Mouse (Mus musculus) megakaryocyte-erythroid progenitor cell, adult 5-6 weeks (primary cell): ENCODE results near the gene Rasgrf1. TPM values are rescaled to one million over a fixed set of nuclear protein-coding genes. Genes with fewer than 3 reads are reported as not detected.
A peak's percentile ranks its signal among the peaks of the same experiment; 100 is the strongest.
"Not testable (repeated sequence)": the region's sequence is repeated elsewhere in the genome, so short reads cannot be mapped to it uniquely, and the experiment has no call there.

Experiments used
- ATAC-seq: replicated peaks from 2 replicates; pipeline ENCODE4 v1.8.0; 2016; ENCODE audit warnings: mild to moderate bottlenecking, inconsistent platforms; ENCODE audit not compliant: severe bottlenecking, poor library complexity, low FRiP score, low TSS enrichment
- total RNA-seq, 2 experiments: library from RNA; stranded (forward) in 1 of 2; stranded (reverse) in 1 of 2; fragments of 200-1000, 215-1000 nt in 1 of 2; fragments of >200 nt in 1 of 2; fragmentation: Nextera tagmentation in 1 of 2; gene quantifications; 2 replicates each; pipeline ENCODE4 v1.2.3; 2014 to 2017

Gene Rasgrf1
- total RNA-seq, 2 experiments from 2014 or later = not detected

DNA sequence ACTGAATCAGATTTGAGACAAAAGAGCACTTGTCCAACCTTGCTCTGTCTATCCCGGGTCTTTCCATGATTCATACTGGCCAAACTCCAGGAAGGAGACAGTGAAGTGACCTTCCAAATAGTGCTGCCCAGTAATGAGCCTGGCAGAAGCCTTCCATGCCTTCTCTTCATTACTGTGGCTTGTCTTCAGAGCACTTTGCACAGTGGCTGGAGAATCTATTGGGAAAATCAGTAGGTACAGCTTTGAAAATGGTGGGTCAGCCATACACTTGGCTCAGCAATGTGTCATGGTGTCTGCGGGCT, 150.8 kb downstream of the Rasgrf1 start:
- ATAC-seq = no peak

- ATAC-seq = not testable (repeated sequence)
Measured at GRCm38 (mm10) chr9:90060932-90061331, 151.2 kb downstream of the Rasgrf1 start.

- ATAC-seq = no peak
Measured at GRCm38 (mm10) chr9:90067341-90067740, 157.6 kb downstream of the Rasgrf1 start.

DNA sequence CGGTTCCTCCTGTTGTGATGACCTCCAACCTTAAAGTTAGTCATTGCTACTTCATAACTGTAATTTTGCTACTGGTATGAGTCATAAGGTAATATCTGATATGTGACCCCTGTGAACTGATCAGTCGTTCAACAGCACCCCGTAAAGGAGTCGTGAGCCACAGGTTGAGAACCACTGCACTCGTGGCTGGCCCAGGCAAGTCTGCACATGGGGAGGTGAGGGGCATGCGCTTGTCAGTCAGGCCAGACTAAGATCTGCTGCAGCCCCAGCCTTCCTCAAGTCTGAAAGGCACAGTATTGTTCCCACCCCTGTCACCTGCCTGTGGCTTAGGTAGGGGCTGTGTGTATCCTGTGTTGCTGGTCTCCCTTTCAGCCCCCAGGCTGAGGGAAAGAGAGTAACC, 159.1 kb downstream of the Rasgrf1 start:
- no peak for ATAC-seq

DNA sequence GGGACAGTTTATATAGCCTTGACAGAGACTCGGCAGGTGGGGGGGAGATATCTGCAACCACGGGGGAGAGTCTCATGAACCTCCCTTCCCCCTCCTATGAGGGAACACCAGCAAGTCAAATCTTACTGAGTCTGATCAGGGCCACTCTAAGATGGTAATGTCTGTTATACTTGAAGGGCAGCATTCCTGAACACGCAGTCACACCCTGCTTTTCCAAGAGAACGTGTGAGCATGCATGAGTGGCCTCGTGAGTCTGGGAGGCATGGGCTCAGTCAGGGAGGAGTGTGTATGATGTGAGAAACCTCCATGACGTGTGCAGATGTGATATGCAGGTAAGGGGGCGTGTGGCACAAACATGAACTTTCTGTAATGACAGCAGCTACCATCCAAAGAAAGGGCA, 159.8 kb downstream of the Rasgrf1 start:
- no peak for ATAC-seq

DNA sequence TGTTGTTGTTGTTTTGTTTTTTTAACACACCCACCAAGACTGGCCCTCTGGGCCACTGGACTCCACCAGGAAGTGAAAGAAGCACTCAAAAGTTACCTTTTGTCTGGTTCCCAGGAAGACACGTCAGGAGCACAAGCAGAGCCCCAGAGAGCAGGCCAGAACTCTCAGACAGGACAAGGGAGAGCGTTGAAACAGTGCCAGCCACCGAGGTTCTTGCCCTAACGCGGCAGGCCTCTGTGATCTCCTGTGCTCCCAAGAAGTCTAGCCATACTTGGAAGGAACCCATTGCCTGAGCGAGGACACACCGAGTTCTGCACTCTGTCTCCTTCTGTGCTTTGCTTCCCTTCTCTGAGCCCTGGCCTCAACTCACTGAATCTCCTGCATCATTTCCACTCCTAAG, 160.5 kb downstream of the Rasgrf1 start:
- no peak for ATAC-seq

GRCm38 (mm10) chr9:90075336-90075735, 165.6 kb downstream of the Rasgrf1 start:
- 0 out of 2 replicates have a peak, but pooled peaks have one; percentile 6 for ATAC-seq

- no peak for ATAC-seq
Measured at GRCm38 (mm10) chr9:90076131-90076530, 166.4 kb downstream of the Rasgrf1 start.

Other genes with a start within 250 kb of the Rasgrf1 start
- gene Tmed3, start 204.8 kb upstream of the Rasgrf1 start, total RNA-seq (2014; fragmentation: Nextera tagmentation) = 38.7 and 50.5 TPM in 2 replicates
- gene Tmed3, start 204.8 kb upstream of the Rasgrf1 start, total RNA-seq (2017) = 60.0 and 63.7 TPM in 2 replicates
- not detected in 2 replicates for gene Ankrd34c, start 171.4 kb upstream of the Rasgrf1 start, total RNA-seq (2014; fragmentation: Nextera tagmentation)
- not detected in 2 replicates for gene Ankrd34c, start 171.4 kb upstream of the Rasgrf1 start, total RNA-seq (2017)
- 0.79 and 3.5 TPM in 2 replicates for gene Ctsh, start 144.2 kb downstream of the Rasgrf1 start, total RNA-seq (2014; fragmentation: Nextera tagmentation)
- gene Ctsh, start 144.2 kb downstream of the Rasgrf1 start, total RNA-seq (2017) = 1.6 and 2.3 TPM in 2 replicates
- gene Morf4l1, start 204.9 kb downstream of the Rasgrf1 start, total RNA-seq (2014; fragmentation: Nextera tagmentation) = 253 and 288 TPM in 2 replicates
- 217 and 277 TPM in 2 replicates for gene Morf4l1, start 204.9 kb downstream of the Rasgrf1 start, total RNA-seq (2017)